ENCODE assay signal across 8 mouse cellular contexts in the genomic region with DNA sequence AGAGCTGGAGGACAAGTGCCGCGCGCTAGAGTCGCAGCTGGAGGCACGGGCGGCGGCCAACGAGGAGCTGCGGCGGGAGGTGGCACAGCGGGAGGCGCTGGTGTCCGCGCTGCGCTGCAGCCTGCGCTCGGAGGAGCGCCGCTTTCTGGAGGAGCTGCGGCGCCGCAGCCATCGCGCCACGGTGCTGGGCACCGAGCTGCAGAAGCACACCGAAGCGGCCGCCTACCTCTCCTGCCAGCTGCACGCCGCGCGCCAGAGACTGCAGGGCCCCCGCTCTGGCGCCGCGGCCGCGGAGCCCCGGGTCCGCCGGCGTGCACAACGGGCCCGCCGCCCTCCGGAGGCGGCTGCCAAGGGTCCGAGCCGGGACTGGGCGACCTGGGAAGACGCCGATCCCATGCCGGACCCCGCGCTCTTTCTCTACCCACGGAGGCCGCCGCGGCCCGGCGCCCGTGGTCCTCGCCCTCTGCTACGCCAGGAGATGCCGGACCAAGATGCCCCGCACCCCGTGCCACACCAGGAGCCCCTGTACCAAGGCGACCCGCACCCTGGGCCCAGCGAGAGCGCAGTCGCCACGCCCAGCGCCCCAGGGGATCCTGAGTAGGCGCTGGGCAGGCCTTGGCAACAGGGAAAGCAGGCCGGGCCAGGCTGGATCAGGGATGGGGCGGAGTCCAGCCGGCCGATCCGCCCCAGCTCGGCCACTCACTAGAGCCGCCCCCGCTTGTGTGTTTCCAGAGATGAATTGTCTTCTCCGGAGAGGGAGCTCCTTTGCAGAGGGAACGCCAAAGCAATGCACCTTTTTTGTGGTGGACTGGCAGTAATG. TPM values are rescaled to one million over a fixed set of nuclear protein-coding genes. Genes with fewer than 3 reads are reported as not detected.
DNase-seq lines count a peak whose midpoint lies in the region; ATAC-seq and TF ChIP-seq lines count a peak whose summit lies in the region.

No protein-coding gene starts in this region.

- 0 out of 2 replicates have a peak, but pooled peaks have one; percentile 5 for TF ChIP-seq EP300 in heart, adult 2 months (IDR thresholded peaks at IDR 0.05; ENCODE audit: insufficient read depth, low read depth, low read length)

- H3K4me1 ChIP-seq in embryonic facial prominence, embryonic 12.5 days = peaks cover 14% of the 10 kb centered on the region; the same call in 1 of the 2 replicates
- peaks cover 10% of the 10 kb centered on the region for H3K4me1 ChIP-seq in heart, adult 2 months (ENCODE audit: control insufficient read depth, insufficient read depth, low read length)
- peaks cover 18% of the 10 kb centered on the region for H3K4me1 ChIP-seq in kidney, adult 2 months (ENCODE audit: control insufficient read depth, insufficient read depth, low read length)
- H3K4me1 ChIP-seq in liver, adult 2 months (ENCODE audit: control insufficient read depth, insufficient read depth, low read length) = peaks cover 10% of the 10 kb centered on the region; the same call in 1 of the 2 replicates
- H3K4me1 ChIP-seq in stomach, embryonic 15.5 days = peaks cover 18% of the 10 kb centered on the region

- H3K27ac ChIP-seq in embryonic facial prominence, embryonic 12.5 days = peak overlapping the region; percentile 81
- peak overlapping the region; percentile 84 for H3K27ac ChIP-seq in heart, adult 2 months
- peak overlapping the region; percentile 78 for H3K27ac ChIP-seq in kidney, adult 2 months (ENCODE audit: insufficient read depth, low read depth, low read length)
- H3K27ac ChIP-seq in liver, adult 2 months (replicated peaks; ENCODE audit: insufficient read depth, low read depth, low read length) = peak overlapping the region; percentile 80
- H3K27ac ChIP-seq in stomach, embryonic 15.5 days = peak overlapping the region; percentile 94

- peak overlapping the region; percentile 71 for H3K4me3 ChIP-seq in embryonic facial prominence, embryonic 12.5 days
- peak overlapping the region; percentile 83 for H3K4me3 ChIP-seq in heart, adult 2 months
- H3K4me3 ChIP-seq in kidney, adult 2 months (ENCODE audit: insufficient read depth, low read depth, low read length) = peak overlapping the region; percentile 69
- H3K4me3 ChIP-seq in liver, adult 2 months (ENCODE audit: insufficient read depth, low read depth, low read length) = peak overlapping the region; percentile 78
- peak overlapping the region; percentile 25 for H3K4me3 ChIP-seq in myocyte
- peak overlapping the region; percentile 83 for H3K4me3 ChIP-seq in stomach, embryonic 15.5 days (replicated peaks)

- intact Hi-C loops in heart, adult 2 months (cut with DNase I) = loop anchor here (1.0 kb wide), 1 partner anchor 10 kb away; no protein-coding TSS in a partner anchor

- peak; percentile 81 for ATAC-seq in embryonic facial prominence, embryonic 12.5 days (ENCODE audit: insufficient number of reproducible peaks, insufficient read depth, low FRiP score, low TSS enrichment)
- ATAC-seq in stomach, embryonic 15.5 days (ENCODE audit: insufficient read depth, low FRiP score, low read depth) = peak; percentile 84

- H3K9me3 ChIP-seq in embryonic facial prominence, embryonic 12.5 days = no peaks in the 10 kb centered on the region
- no peaks in the 10 kb centered on the region for H3K9me3 ChIP-seq in stomach, embryonic 15.5 days

- WGBS in embryonic facial prominence, embryonic 12.5 days = under 1% methylated on average over 79 of the region's 86 CpGs
- under 1% methylated on average over 85 of the region's 86 CpGs for WGBS in heart, adult 2 months
- WGBS in kidney, adult 2 months = under 1% methylated on average over 86 of the region's 86 CpGs
- under 1% methylated on average over 84 of the region's 86 CpGs for WGBS in liver, adult 2 months
- WGBS in stomach, embryonic 15.5 days = under 1% methylated on average over 86 of the region's 86 CpGs

- H3K79me2 ChIP-seq in heart, adult 2 months (replicated peaks; ENCODE audit: control insufficient read depth, insufficient read depth, low read length) = no peaks in the 10 kb centered on the region
- no peaks in the 10 kb centered on the region for H3K79me2 ChIP-seq in liver, adult 2 months (ENCODE audit: control insufficient read depth, insufficient read depth, low read length)
- no peaks in the 10 kb centered on the region for H3K79me2 ChIP-seq in myocyte (ENCODE audit: control insufficient read depth, insufficient read depth)

- H3K4me2 ChIP-seq in embryonic facial prominence, embryonic 12.5 days (replicated peaks) = peak overlapping the region; percentile 85
- H3K4me2 ChIP-seq in myocyte (ENCODE audit: low read depth) = peak overlapping the region; percentile 99
- peak overlapping the region; percentile 88 for H3K4me2 ChIP-seq in stomach, embryonic 15.5 days

- peak; percentile 72 for TF ChIP-seq CTCF in heart, adult 2 months (IDR thresholded peaks at IDR 0.05)
- peak; percentile 65 for TF ChIP-seq CTCF in kidney, adult 2 months (conservative IDR thresholded peaks at IDR 0.05; ENCODE audit: insufficient read depth, insufficient read length, low read depth, low read length)
- TF ChIP-seq CTCF in liver, adult 2 months (IDR thresholded peaks at IDR 0.05; ENCODE audit: low read depth, low read length) = peak; percentile 87

- H3K27me3 ChIP-seq in embryonic facial prominence, embryonic 12.5 days = 0 out of 2 replicates have a peak, but pooled peaks cover 9% of the 10 kb centered on the region
- no peaks in the 10 kb centered on the region for H3K27me3 ChIP-seq in heart, adult 2 months (ENCODE audit: control insufficient read depth, insufficient read depth, low read length)
- H3K27me3 ChIP-seq in kidney, adult 2 months (replicated peaks; ENCODE audit: control insufficient read depth, insufficient read depth, low read length) = no peaks in the 10 kb centered on the region
- no peaks in the 10 kb centered on the region for H3K27me3 ChIP-seq in liver, adult 2 months (ENCODE audit: control insufficient read depth, insufficient read depth, low read length)
- H3K27me3 ChIP-seq in myocyte (ENCODE audit: control insufficient read depth, insufficient read depth, insufficient read length) = no peaks in the 10 kb centered on the region
- H3K27me3 ChIP-seq in stomach, embryonic 15.5 days (replicated peaks) = 0 out of 2 replicates have a peak, but pooled peaks cover 7% of the 10 kb centered on the region

- H3K9ac ChIP-seq in embryonic facial prominence, embryonic 12.5 days = peak overlapping the region; percentile 79
- H3K9ac ChIP-seq in heart, adult 2 months (ENCODE audit: low read depth, low read length) = peak overlapping the region; percentile 94
- H3K9ac ChIP-seq in liver, adult 2 months (ENCODE audit: low read depth, low read length) = peak overlapping the region; percentile 85
- H3K9ac ChIP-seq in stomach, embryonic 15.5 days = peak overlapping the region; percentile 85

- no peaks in the 10 kb centered on the region for H3K36me3 ChIP-seq in embryonic facial prominence, embryonic 12.5 days
- H3K36me3 ChIP-seq in heart, adult 2 months (ENCODE audit: control insufficient read depth, insufficient read depth, low read length) = no peaks in the 10 kb centered on the region
- H3K36me3 ChIP-seq in kidney, adult 2 months (ENCODE audit: control insufficient read depth, insufficient read depth, low read length) = no peaks in the 10 kb centered on the region
- no peaks in the 10 kb centered on the region for H3K36me3 ChIP-seq in liver, adult 2 months (ENCODE audit: control insufficient read depth, insufficient read depth, low read length)
- H3K36me3 ChIP-seq in myocyte (ENCODE audit: control insufficient read depth, insufficient read depth) = no peaks in the 10 kb centered on the region
- no peaks in the 10 kb centered on the region for H3K36me3 ChIP-seq in stomach, embryonic 15.5 days

- TF ChIP-seq POLR2A in heart, adult 2 months (IDR thresholded peaks at IDR 0.05; ENCODE audit: insufficient read depth, low read depth, low read length) = peak; percentile 85
- no peak for TF ChIP-seq POLR2A in kidney, adult 2 months (IDR thresholded peaks at IDR 0.05; ENCODE audit: low read depth, low read length)
- TF ChIP-seq POLR2A in liver, adult 2 months (IDR thresholded peaks at IDR 0.05; ENCODE audit: extremely low read depth, insufficient read depth, low read length) = no peak
- TF ChIP-seq POLR2A in myocyte (IDR thresholded peaks at IDR 0.05; ENCODE audit: insufficient read length, low read depth) = peak; percentile 55

- H3ac ChIP-seq in myocyte (ENCODE audit: control insufficient read depth, insufficient read length) = peak overlapping the region; percentile 5

- DNase-seq in B cell, adult 2 months = peak; percentile 44 to 48
- DNase-seq in adrenal gland, postnatal 25 days = peak; percentile 88
- DNase-seq in heart, adult 2 months = peak; percentile 87 to 89
- peak; percentile 92 for DNase-seq in kidney, adult 2 months
- peak; percentile 73 for DNase-seq in liver, adult 2 months (ENCODE audit: extremely low read depth, low read depth, low spot score)

RNA-seq across cellular contexts. Expression of gene Cluh, which starts 11.1 kb away (rescaled TPM):
- 191 and 212 TPM in 2 replicates for total RNA-seq in adrenal gland, postnatal 25 days (2021)
- polyA plus RNA-seq in embryonic facial prominence, embryonic 12.5 days (2016; fragmentation: Nextera tagmentation; extraction: Ambion mirVana) = 23.8 and 24.4 TPM in 2 replicates
- 100 to 1,000 TPM; 200 to 222 TPM for total RNA-seq in heart, adult 2 months (2021)
- 133 and 177 TPM in 2 replicates for polyA plus RNA-seq in heart, adult 2 months (2012; rRNA removed)
- polyA plus RNA-seq in kidney, adult 2 months (2012; rRNA removed) = 115 and 119 TPM in 2 replicates
- 74.3 and 124 TPM in 2 replicates for total RNA-seq in liver, adult 2 months (2014; rRNA removed)
- 128 and 139 TPM in 2 replicates for polyA plus RNA-seq in liver, adult 2 months (2012; rRNA removed)
- polyA plus RNA-seq in myocyte (2012; fragmentation: generic; extraction: Trizol) = 62.3 TPM
- polyA plus RNA-seq in stomach, embryonic 15.5 days (2015; fragmentation: Nextera tagmentation; extraction: Ambion mirVana) = 34.9 and 39.8 TPM in 2 replicates

RNA-seq across cellular contexts. Expression of gene Ccdc92b, which starts 18.8 kb away (rescaled TPM):
- total RNA-seq in adrenal gland, postnatal 25 days (2021) = 3.3 and 4.1 TPM in 2 replicates
- 1.4 and 2.0 TPM in 2 replicates for polyA plus RNA-seq in embryonic facial prominence, embryonic 12.5 days (2016; fragmentation: Nextera tagmentation; extraction: Ambion mirVana)
- total RNA-seq in heart, adult 2 months (2021) = under 1 TPM; 0.23 to 0.32 TPM
- polyA plus RNA-seq in heart, adult 2 months (2012; rRNA removed) = 0.27 and 0.38 TPM in 2 replicates
- 0.13 and 0.18 TPM in 2 replicates for polyA plus RNA-seq in kidney, adult 2 months (2012; rRNA removed)
- total RNA-seq in liver, adult 2 months (2014; rRNA removed) = 0.09 TPM in 1 of 2 replicates, not detected in the other
- polyA plus RNA-seq in liver, adult 2 months (2012; rRNA removed) = 0.02 and 0.06 TPM in 2 replicates
- 0.06 TPM for polyA plus RNA-seq in myocyte (2012; fragmentation: generic; extraction: Trizol)
- 0.63 and 1.5 TPM in 2 replicates for polyA plus RNA-seq in stomach, embryonic 15.5 days (2015; fragmentation: Nextera tagmentation; extraction: Ambion mirVana)

RNA-seq across cellular contexts. Expression of gene Rap1gap2, which starts 27.5 kb away (rescaled TPM):
- 5.9 and 11.5 TPM in 2 replicates for total RNA-seq in adrenal gland, postnatal 25 days (2021)
- 3.6 and 3.7 TPM in 2 replicates for polyA plus RNA-seq in embryonic facial prominence, embryonic 12.5 days (2016; fragmentation: Nextera tagmentation; extraction: Ambion mirVana)
- 10 to 100 TPM; 82.7 to 88.9 TPM for total RNA-seq in heart, adult 2 months (2021)
- 43.9 and 78.5 TPM in 2 replicates for polyA plus RNA-seq in heart, adult 2 months (2012; rRNA removed)
- polyA plus RNA-seq in kidney, adult 2 months (2012; rRNA removed) = 24.9 and 29.4 TPM in 2 replicates
- 0.46 and 0.67 TPM in 2 replicates for total RNA-seq in liver, adult 2 months (2014; rRNA removed)
- 0.37 and 0.48 TPM in 2 replicates for polyA plus RNA-seq in liver, adult 2 months (2012; rRNA removed)
- polyA plus RNA-seq in myocyte (2012; fragmentation: generic; extraction: Trizol) = 43.4 TPM
- 13.1 and 21.2 TPM in 2 replicates for polyA plus RNA-seq in stomach, embryonic 15.5 days (2015; fragmentation: Nextera tagmentation; extraction: Ambion mirVana)

Comparison
In these comparisons a context has a peak if more than half of its experiments do, and no peak if none do; other contexts are left out.
1. Peak in every context shown above with its lines: DNase-seq, ATAC-seq, H3K4me3 ChIP-seq and H3K27ac ChIP-seq.
2. H3K4me3 ChIP-seq: peak in every context shown above with its lines; median percentile 83 in heart, adult 2 months; 83 in stomach, embryonic 15.5 days; 78 in liver, adult 2 months; 71 in embryonic facial prominence, embryonic 12.5 days; 69 in kidney, adult 2 months; 25 in myocyte.
3. POLR2A ChIP-seq: peak in heart, adult 2 months (single experiment) and myocyte (single experiment); none in kidney, adult 2 months (single experiment) and liver, adult 2 months (single experiment).